ENCODE assay signal across 9 mouse cellular contexts in the genomic region with DNA sequence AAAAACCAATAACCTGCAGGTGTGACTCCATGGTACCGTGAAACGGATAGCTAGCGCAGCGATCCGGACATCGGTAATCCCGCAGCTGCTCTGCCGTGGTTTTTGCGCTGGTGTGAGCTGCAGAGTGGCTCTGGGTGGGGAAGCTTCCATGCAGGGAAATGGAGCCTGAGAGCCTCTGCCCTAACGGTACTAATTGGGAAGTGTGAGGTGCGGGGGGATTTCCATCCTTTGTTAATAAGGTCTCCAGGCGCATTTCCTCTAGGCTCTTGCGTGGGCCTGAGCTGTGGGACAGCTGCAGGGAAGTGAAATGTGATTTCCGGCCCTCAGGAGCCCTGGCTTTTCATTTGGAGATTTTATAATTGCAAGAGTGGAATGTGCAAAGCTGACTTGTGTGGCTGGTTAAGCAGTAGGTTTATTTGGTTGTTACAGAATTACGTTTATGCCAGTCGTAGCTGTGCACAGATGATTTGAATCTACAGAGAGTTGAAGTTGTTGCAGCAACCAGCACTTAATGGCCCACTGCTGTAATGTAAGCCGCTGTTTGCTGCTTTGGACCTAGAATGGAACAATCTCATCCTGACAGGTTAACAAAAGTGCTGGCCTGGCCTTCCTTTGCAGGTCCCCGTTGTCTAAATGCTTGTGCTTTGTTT. TPM values are rescaled to one million over a fixed set of nuclear protein-coding genes. Genes with fewer than 3 reads are reported as not detected.
A peak's percentile ranks its signal among the peaks of the same experiment; 100 is the strongest.
DNase-seq lines count a peak whose midpoint lies in the region; ATAC-seq and TF ChIP-seq lines count a peak whose summit lies in the region.
"Had no signal": no experiment of that assay in that cellular context is flagged by ENCODE, and none has a peak within 500 bp of the region (broad histone marks: within the 10 kb centered on the region; RNA-seq: fewer than 3 reads in every experiment).

No protein-coding gene starts in this region.

- no peaks in the 10 kb centered on the region for H3K27me3 ChIP-seq in forebrain, embryonic 10.5 days (ENCODE audit: poor library complexity, severe bottlenecking)
- no peaks in the 10 kb centered on the region for H3K27me3 ChIP-seq in forebrain, embryonic 16.5 days (replicated peaks; ENCODE audit: control insufficient read depth, insufficient read depth, low read length)
- no peaks in the 10 kb centered on the region for H3K27me3 ChIP-seq in lung, embryonic 15.5 days
- H3K27me3 ChIP-seq in midbrain, postnatal 0 days (ENCODE audit: insufficient read depth, low read length): no peaks in the 10 kb centered on the region

- H3K36me3 ChIP-seq in forebrain, embryonic 10.5 days (replicated peaks): peaks cover 12% of the 10 kb centered on the region
- no peaks in the 10 kb centered on the region for H3K36me3 ChIP-seq in forebrain, embryonic 16.5 days (ENCODE audit: control insufficient read depth, insufficient read depth)
- H3K36me3 ChIP-seq in lung, embryonic 15.5 days: no peaks in the 10 kb centered on the region; the same call in 1 of the 2 replicates
- no peaks in the 10 kb centered on the region for H3K36me3 ChIP-seq in midbrain, postnatal 0 days (ENCODE audit: insufficient read depth, low read length)

- 89% methylated on average over 18 of the region's 18 CpGs for WGBS in forebrain, embryonic 10.5 days
- WGBS in forebrain, embryonic 16.5 days: 73% methylated on average over 18 of the region's 18 CpGs
- WGBS in lung, embryonic 15.5 days: 75% methylated on average over 18 of the region's 18 CpGs
- 76% methylated on average over 18 of the region's 18 CpGs for WGBS in midbrain, postnatal 0 days

- H3K9ac ChIP-seq in forebrain, embryonic 16.5 days (replicated peaks; ENCODE audit: low read depth, low read length): no peak overlapping the region
- H3K9ac ChIP-seq in lung, embryonic 15.5 days: no peak overlapping the region
- no peak overlapping the region for H3K9ac ChIP-seq in midbrain, postnatal 0 days (replicated peaks; ENCODE audit: low read length, poor library complexity, severe bottlenecking)

- no peak for ATAC-seq in forebrain, embryonic 16.5 days
- no peak for ATAC-seq in lung, embryonic 15.5 days (ENCODE audit: borderline replicate concordance, extremely low read depth, low FRiP score, low TSS enrichment)
- no peak for ATAC-seq in midbrain, postnatal 0 days (ENCODE audit: low FRiP score)
- ATAC-seq: activated CD4-positive, CD25-positive, alpha-beta regulatory T cell, adult 4 months had no signal

- H3K4me2 ChIP-seq in forebrain, embryonic 16.5 days (ENCODE audit: low read length): no peak overlapping the region
- no peak overlapping the region for H3K4me2 ChIP-seq in lung, embryonic 15.5 days
- H3K4me2 ChIP-seq in midbrain, postnatal 0 days (ENCODE audit: low read depth, low read length, poor library complexity, severe bottlenecking): no peak overlapping the region

- H3K4me3 ChIP-seq in forebrain, embryonic 10.5 days: no peak overlapping the region
- H3K4me3 ChIP-seq in forebrain, embryonic 16.5 days (replicated peaks; ENCODE audit: low read length): no peak overlapping the region
- H3K4me3 ChIP-seq in lung, embryonic 15.5 days: no peak overlapping the region
- H3K4me3 ChIP-seq in midbrain, postnatal 0 days (ENCODE audit: low read depth, low read length): no peak overlapping the region

- no peak for DNase-seq in forebrain, embryonic 10.5 days (ENCODE audit: extremely low spot score, low spot score)
- no peak for DNase-seq in lung, postnatal 36 days
- peak; percentile 24 to 32 for DNase-seq in heart, postnatal 36 days
- DNase-seq in midbrain, postnatal 0 days (ENCODE audit: low spot score): no peak
- DNase-seq in urinary bladder, postnatal 36 days (ENCODE audit: low spot score in 2 of 2): no peak
- no peak for DNase-seq in right cerebral cortex, postnatal 4 days

- peaks cover 6% of the 10 kb centered on the region; the same call in 1 of the 2 replicates for H3K4me1 ChIP-seq in forebrain, embryonic 10.5 days
- no peaks in the 10 kb centered on the region for H3K4me1 ChIP-seq in forebrain, embryonic 16.5 days (replicated peaks; ENCODE audit: control insufficient read depth, insufficient read depth, low read length)
- no peaks in the 10 kb centered on the region for H3K4me1 ChIP-seq in lung, embryonic 15.5 days
- H3K4me1 ChIP-seq in midbrain, postnatal 0 days (ENCODE audit: insufficient read depth, low read length): no peaks in the 10 kb centered on the region

- intact Hi-C loops in heart, postnatal 36 days (cut with DNase I): no loop called here

- H3K27ac ChIP-seq in forebrain, embryonic 10.5 days: 0 out of 2 replicates have a peak overlapping the region, but pooled peaks have one; percentile 11
- H3K27ac ChIP-seq in forebrain, embryonic 16.5 days (ENCODE audit: low read length): no peak overlapping the region
- H3K27ac ChIP-seq in lung, embryonic 15.5 days: peak overlapping the region; percentile 51
- 0 out of 2 replicates have a peak overlapping the region, but pooled peaks have one; percentile 18 for H3K27ac ChIP-seq in midbrain, postnatal 0 days (ENCODE audit: low read depth, low read length)

- no peaks in the 10 kb centered on the region for H3K9me3 ChIP-seq in forebrain, embryonic 10.5 days
- H3K9me3 ChIP-seq in forebrain, embryonic 16.5 days (ENCODE audit: control insufficient read depth, low read length): no peaks in the 10 kb centered on the region
- H3K9me3 ChIP-seq in lung, embryonic 15.5 days: no peaks in the 10 kb centered on the region
- H3K9me3 ChIP-seq in midbrain, postnatal 0 days (ENCODE audit: low read length): no peaks in the 10 kb centered on the region

- TF ChIP-seq CTCF in midbrain, postnatal 0 days (IDR thresholded peaks at IDR 0.05): no peak

RNA-seq across cellular contexts. Expression of gene Ppp2r3c, which starts 19.0 kb away (rescaled TPM):
- polyA plus RNA-seq in forebrain, embryonic 10.5 days (2016; fragmentation: Nextera tagmentation; extraction: Ambion mirVana): 23.1 and 23.2 TPM in 2 replicates
- polyA plus RNA-seq in forebrain, embryonic 16.5 days (2015; fragmentation: Nextera tagmentation; extraction: Ambion mirVana): 23.2 and 23.7 TPM in 2 replicates
- 11.9 and 12.2 TPM in 2 replicates for polyA plus RNA-seq in lung, embryonic 15.5 days (2015; fragmentation: Nextera tagmentation; extraction: Ambion mirVana)
- total RNA-seq in heart, postnatal 36 days (2021): 10 to 100 TPM in 1 of 2 experiments, 1 to 10 TPM in 1; 8.9 to 10.4 TPM
- 9.0 and 14.3 TPM in 2 replicates for total RNA-seq in midbrain, postnatal 0 days (2014; rRNA removed)
- polyA plus RNA-seq in midbrain, postnatal 0 days (2015; fragmentation: Nextera tagmentation; extraction: Ambion mirVana): 18.0 and 19.0 TPM in 2 replicates

RNA-seq across cellular contexts. Expression of gene 1110008L16Rik, which starts 22.4 kb away (rescaled TPM):
- 19.0 and 19.4 TPM in 2 replicates for polyA plus RNA-seq in forebrain, embryonic 10.5 days (2016; fragmentation: Nextera tagmentation; extraction: Ambion mirVana)
- 12.2 and 13.3 TPM in 2 replicates for polyA plus RNA-seq in forebrain, embryonic 16.5 days (2015; fragmentation: Nextera tagmentation; extraction: Ambion mirVana)
- polyA plus RNA-seq in lung, embryonic 15.5 days (2015; fragmentation: Nextera tagmentation; extraction: Ambion mirVana): 13.9 and 14.7 TPM in 2 replicates
- total RNA-seq in heart, postnatal 36 days (2021): 10 to 100 TPM in 1 of 2 experiments, 1 to 10 TPM in 1; 10.0 to 12.0 TPM
- total RNA-seq in midbrain, postnatal 0 days (2014; rRNA removed): 6.5 and 9.6 TPM in 2 replicates
- 8.7 and 8.9 TPM in 2 replicates for polyA plus RNA-seq in midbrain, postnatal 0 days (2015; fragmentation: Nextera tagmentation; extraction: Ambion mirVana)

Comparison
In these comparisons a context has a peak if more than half of its experiments do, and no peak if none do; other contexts are left out.
1. DNase-seq: peak in heart, postnatal 36 days (2 of 2); none in forebrain, embryonic 10.5 days (single experiment), lung, postnatal 36 days (single experiment), midbrain, postnatal 0 days (single experiment), urinary bladder, postnatal 36 days (0 of 2) and right cerebral cortex, postnatal 4 days (single experiment).